10 mouse cellular contexts compared by ENCODE assay signal in genomic region chr6:22802399-22803092, GRCm38 (mm10).
DNase-seq lines count a peak whose midpoint lies in the region; ATAC-seq lines count a peak whose summit lies in the region.
"Had no signal": no experiment of that assay in that cellular context is flagged by ENCODE, and none has a peak within 500 bp of the region (broad histone marks: within the 10 kb centered on the region; RNA-seq: fewer than 3 reads in every experiment).

No protein-coding gene starts in this region.

- 31% methylated on average over 12 of the region's 12 CpGs for WGBS in forebrain, embryonic 13.5 days
- WGBS in midbrain, embryonic 16.5 days = 53% methylated on average over 12 of the region's 12 CpGs
- 64% methylated on average over 12 of the region's 12 CpGs for WGBS in liver, embryonic 11.5 days

- no peak overlapping the region for H3K9ac ChIP-seq in forebrain, embryonic 13.5 days
- H3K9ac ChIP-seq in midbrain, embryonic 16.5 days (ENCODE audit: low read depth, low read length) = no peak overlapping the region
- H3K9ac ChIP-seq in liver, embryonic 11.5 days (ENCODE audit: low read depth, low read length) = no peak overlapping the region
- H3K9ac ChIP-seq: limb, embryonic 15.5 days had no signal

- H3K9me3 ChIP-seq in forebrain, embryonic 13.5 days (replicated peaks) = no peaks in the 10 kb centered on the region
- H3K9me3 ChIP-seq in midbrain, embryonic 16.5 days (replicated peaks; ENCODE audit: control insufficient read depth, low read length, poor library complexity, severe bottlenecking) = no peaks in the 10 kb centered on the region
- H3K9me3 ChIP-seq in liver, embryonic 11.5 days (ENCODE audit: control insufficient read depth, low read length) = no peaks in the 10 kb centered on the region
- H3K9me3 ChIP-seq: limb, embryonic 15.5 days had no signal

- H3K4me3 ChIP-seq in forebrain, embryonic 13.5 days = no peak overlapping the region
- H3K4me3 ChIP-seq in midbrain, embryonic 16.5 days (ENCODE audit: low read depth, low read length) = no peak overlapping the region
- no peak overlapping the region for H3K4me3 ChIP-seq in liver, embryonic 11.5 days (ENCODE audit: low read depth, low read length)
- H3K4me3 ChIP-seq: limb, embryonic 15.5 days had no signal

- no peaks in the 10 kb centered on the region for H3K27me3 ChIP-seq in forebrain, embryonic 13.5 days
- no peaks in the 10 kb centered on the region for H3K27me3 ChIP-seq in midbrain, embryonic 16.5 days (ENCODE audit: control insufficient read depth, insufficient read depth, low read depth, low read length)
- H3K27me3 ChIP-seq in liver, embryonic 11.5 days (replicated peaks; ENCODE audit: control insufficient read depth, insufficient read depth, low read length) = no peaks in the 10 kb centered on the region
- H3K27me3 ChIP-seq: limb, embryonic 15.5 days had no signal

- intact Hi-C loops in heart, postnatal 14 days (cut with DNase I) = no loop called here

- peak overlapping the region; percentile 22; the same call in 1 of the 2 replicates for H3K4me2 ChIP-seq in forebrain, embryonic 13.5 days
- no peak overlapping the region for H3K4me2 ChIP-seq in midbrain, embryonic 16.5 days (ENCODE audit: low read length)
- H3K4me2 ChIP-seq in liver, embryonic 11.5 days = no peak overlapping the region
- H3K4me2 ChIP-seq: limb, embryonic 15.5 days had no signal

- no peak overlapping the region for H3K27ac ChIP-seq in forebrain, embryonic 13.5 days
- H3K27ac ChIP-seq in midbrain, embryonic 16.5 days (ENCODE audit: low read length) = no peak overlapping the region
- no peak overlapping the region for H3K27ac ChIP-seq in liver, embryonic 11.5 days (ENCODE audit: low read depth, low read length)
- H3K27ac ChIP-seq: kidney, postnatal 0 days; limb, embryonic 15.5 days had no signal

- peak; percentile 74 for ATAC-seq in forebrain, embryonic 13.5 days
- ATAC-seq in midbrain, embryonic 16.5 days = peak; percentile 76
- no peak for ATAC-seq in liver, embryonic 11.5 days (replicated peaks; ENCODE audit: low FRiP score)

- DNase-seq in lung, postnatal 25 days (ENCODE audit: low spot score) = peak; percentile 6
- no peak for DNase-seq in lung, postnatal 14 days
- peak; percentile 73 for DNase-seq in adrenal gland, postnatal 14 days
- no peak for DNase-seq in heart, postnatal 14 days
- no peak for DNase-seq in liver, embryonic 11.5 days (ENCODE audit: low spot score)
- DNase-seq: gastrocnemius, postnatal 36 days had no signal

- no peaks in the 10 kb centered on the region for H3K36me3 ChIP-seq in forebrain, embryonic 13.5 days (ENCODE audit: poor library complexity, severe bottlenecking)
- H3K36me3 ChIP-seq in midbrain, embryonic 16.5 days (ENCODE audit: control insufficient read depth, insufficient read depth, low read length) = no peaks in the 10 kb centered on the region
- no peaks in the 10 kb centered on the region for H3K36me3 ChIP-seq in liver, embryonic 11.5 days (ENCODE audit: control insufficient read depth, insufficient read depth, low read length)
- H3K36me3 ChIP-seq: limb, embryonic 15.5 days had no signal

- peaks cover 17% of the 10 kb centered on the region for H3K4me1 ChIP-seq in forebrain, embryonic 13.5 days
- H3K4me1 ChIP-seq in midbrain, embryonic 16.5 days (ENCODE audit: control insufficient read depth, insufficient read depth, low read length) = no peaks in the 10 kb centered on the region; the same call in 1 of the 2 replicates
- no peaks in the 10 kb centered on the region for H3K4me1 ChIP-seq in liver, embryonic 11.5 days (replicated peaks; ENCODE audit: control insufficient read depth, insufficient read depth, low read length)
- H3K4me1 ChIP-seq: limb, embryonic 15.5 days had no signal

Comparison
In these comparisons a context has a peak if more than half of its experiments do, and no peak if none do; other contexts are left out.
1. DNase-seq: peak in lung, postnatal 25 days (single experiment) and adrenal gland, postnatal 14 days (single experiment); none in lung, postnatal 14 days (single experiment), heart, postnatal 14 days (0 of 2) and liver, embryonic 11.5 days (single experiment).